Mouse (Mus musculus): Measurements from ENCODE around the gene Spock2. TPM values are rescaled to one million over a fixed set of nuclear protein-coding genes. Genes with fewer than 3 reads are reported as not detected.

Gene Spock2
- total RNA-seq, 2 experiments from 2014 or later = 480 to 496 TPM

Small RNA genes within 50 kb of the gene (microRNA-seq; reads per million reads assigned to microRNA genes)
- 0.49 to 1.8 reads per million in 2 experiments for gene Mir6906

Other genes with a start within 250 kb of the Spock2 start
- 10 to 100 TPM; 52.7 to 53.2 TPM for gene Dnajb12, start 226.7 kb upstream of the Spock2 start, total RNA-seq (2021)
- gene Ddit4, start 154.4 kb upstream of the Spock2 start, total RNA-seq (2021) = 10 to 100 TPM; 69.7 to 89.5 TPM
- gene Ascc1, start 103.4 kb upstream of the Spock2 start, total RNA-seq (2021) = 10 to 100 TPM; 15.4 to 17.9 TPM
- gene Anapc16, start 103.1 kb upstream of the Spock2 start, total RNA-seq (2021) = 10 to 100 TPM; 66.9 to 73.1 TPM
- 1 to 10 TPM; 1.2 TPM for gene Chst3, start 113.0 kb downstream of the Spock2 start, total RNA-seq (2021)
- gene Psap, start 171.4 kb downstream of the Spock2 start, total RNA-seq (2021) = 1,000 to 10,000 TPM; 1,436 to 1,491 TPM
- gene Vsir, start 240.6 kb downstream of the Spock2 start, total RNA-seq (2021) = 10 to 100 TPM; 23.9 to 26.0 TPM